Mouse (Mus musculus) stomach, embryonic 16.5 days (tissue): ENCODE results near the gene Serf1. TPM values are rescaled to one million over a fixed set of nuclear protein-coding genes. Genes with fewer than 3 reads are reported as not detected.
"Not testable (repeated sequence)": the region's sequence is repeated elsewhere in the genome, so short reads cannot be mapped to it uniquely, and the experiment has no call there.

Experiments used
- ATAC-seq: fragments of 200-750 bp; cut with Nextera tagmentation; 2 replicates; pipeline ENCODE4 v1.8.0; 2017; ENCODE audit warnings: moderate number of reproducible peaks, moderate TSS enrichment; ENCODE audit not compliant: insufficient read depth, low FRiP score
- H3K27ac ChIP-seq: fragments of 300-500 bp; sonication (generic); 2 replicates; pipeline ENCODE4 v1.5.1; 2014; ENCODE audit warnings: low read length
- H3K27me3 ChIP-seq: fragments of 300-500 bp; sonication (generic); 2 replicates; pipeline ENCODE4 v1.6.1; 2014; ENCODE audit warnings: low read length, control low read depth, mixed read lengths; ENCODE audit not compliant: control insufficient read depth, insufficient read depth
- H3K36me3 ChIP-seq: fragments of 300-500 bp; sonication (generic); 2 replicates; pipeline ENCODE4 v1.6.1; 2014; ENCODE audit warnings: low read length; ENCODE audit not compliant: control insufficient read depth, insufficient read depth
- H3K4me1 ChIP-seq: fragments of 300-500 bp; sonication (generic); 2 replicates; pipeline ENCODE4 v1.6.1; 2014; ENCODE audit warnings: low read length, control low read depth, mixed read lengths; ENCODE audit not compliant: control insufficient read depth, insufficient read depth
- H3K4me2 ChIP-seq: fragments of 300-500 bp; sonication (generic); 2 replicates; pipeline ENCODE4 v1.6.1; 2014; ENCODE audit warnings: low read depth, low read length, mixed read lengths
- H3K4me3 ChIP-seq: fragments of 300-500 bp; sonication (generic); replicated peaks from 2 replicates; pipeline ENCODE4 v1.5.1; 2014; ENCODE audit warnings: mild to moderate bottlenecking, low read length
- H3K9ac ChIP-seq: fragments of 300-500 bp; sonication (generic); 2 replicates; pipeline ENCODE4 v1.6.1; 2014; ENCODE audit warnings: low read length
- H3K9me3 ChIP-seq: fragments of 300-500 bp; sonication (generic); replicated peaks from 2 replicates; pipeline ENCODE4 v1.6.1; 2016; ENCODE audit warnings: low read length, control low read depth; ENCODE audit not compliant: control insufficient read depth
- WGBS: fragments of 180-500 bp; shearing (Covaris S2); extraction: QIAGEN DNeasy Blood & Tissue Kit; methylation state at CpG from one replicate; pipeline ENCODE4 v1.1.7; 2014; 5-methylcytosine and 5-hydroxymethylcytosine counted together
- polyA plus RNA-seq: library from polyadenylated mRNA; unstranded; fragments of >200 nt; fragmentation: Nextera tagmentation; extraction: Ambion mirVana; gene quantifications from 2 replicates; pipeline ENCODE4 v1.2.1, GENCODE M21; 2015

The Serf1 gene
- polyA plus RNA-seq, 1 experiment from 2014 or later: 132 TPM

DNA sequence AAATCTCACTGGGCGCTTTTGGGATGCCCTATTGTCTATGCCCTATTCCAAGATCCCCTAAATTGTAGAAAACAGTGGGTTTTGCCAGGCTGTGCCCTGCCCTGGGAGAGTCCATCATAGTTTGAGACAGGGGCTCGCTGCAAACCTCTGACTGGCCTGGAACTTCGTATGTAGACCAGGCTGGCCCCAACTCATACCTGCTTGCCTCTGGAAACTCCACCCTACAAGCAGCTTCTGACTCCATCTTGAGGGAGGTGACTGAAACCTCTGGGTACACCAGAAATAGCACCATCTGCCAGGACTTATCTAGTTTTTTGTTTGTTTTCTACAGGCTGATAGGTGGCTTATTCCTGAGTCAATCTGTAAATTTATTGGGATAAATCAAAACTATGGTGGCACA lies 16.2 kb downstream of the Serf1 start:
- Histone ChIP-seq H3K4me2 (peak overlapping the region; percentile 72), H3K4me3 (peak overlapping the region; percentile 74), H3K4me1 (peaks cover 11% of the 10 kb centered on the region), H3K27ac (no peak overlapping the region), H3K27me3 (no peaks in the 10 kb centered on the region), H3K9me3 (no peaks in the 10 kb centered on the region), H3K9ac (no peak overlapping the region), H3K36me3 (no peaks in the 10 kb centered on the region)
- WGBS: 86% methylated on average over 3 of the region's 3 CpGs
- ATAC-seq: no peak

DNA sequence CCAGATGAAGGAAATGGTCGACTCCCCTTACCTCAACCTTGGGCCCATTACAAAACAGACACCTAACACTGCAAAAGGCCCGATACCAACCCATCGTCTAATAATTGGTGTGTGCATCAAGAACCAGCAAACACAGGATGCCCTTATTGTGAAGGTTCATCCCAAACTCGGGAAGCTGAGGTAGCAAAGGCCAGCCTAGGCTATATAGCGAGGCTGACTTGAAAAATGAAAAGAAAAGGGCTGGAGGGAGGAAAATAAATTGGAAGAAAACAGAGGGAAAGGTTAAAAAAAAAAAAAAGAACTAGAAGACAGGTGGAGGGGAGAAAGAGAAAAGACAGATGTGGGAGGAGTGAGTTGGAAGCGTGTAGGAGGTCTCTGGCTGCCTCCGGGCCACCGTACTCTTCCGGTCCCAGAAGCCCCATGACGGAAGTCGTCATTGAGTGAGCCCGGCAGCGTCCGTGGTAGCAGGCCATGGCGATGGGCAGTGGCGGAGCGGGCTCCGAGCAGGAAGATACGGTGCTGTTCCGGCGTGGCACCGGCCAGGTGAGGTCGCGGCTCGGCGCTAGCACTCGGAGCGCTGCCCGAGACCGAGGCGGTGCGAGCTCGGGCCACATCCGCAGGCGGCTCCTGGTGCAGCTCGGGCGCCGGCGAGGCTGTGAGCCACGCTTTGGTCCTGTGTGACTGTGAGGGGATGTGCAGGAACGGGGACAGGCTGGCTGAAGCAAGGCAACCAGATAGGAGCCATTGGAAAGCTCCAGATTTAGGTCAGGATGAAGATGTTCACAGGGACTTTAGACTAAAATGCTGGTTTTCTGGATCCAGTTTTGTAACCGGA lies 16.8 kb downstream of the Serf1 start, which contains the start of gene Smn1:
Gene Smn1, plus strand, starts transcription at position 430 of the 835 bp plus-strand sequence.
- Histone ChIP-seq H3K27me3 (no peaks in the 10 kb centered on the region), H3K9ac (peak within 1 kb of the TSS; percentile 81), H3K36me3 (no peaks in the 10 kb centered on the region), H3K9me3 (no peaks in the 10 kb centered on the region), H3K4me3 (peak within 1 kb of the TSS; percentile 74), H3K4me1 (peaks cover 11% of the 10 kb centered on the region), H3K27ac (no peak within 1 kb of the TSS), H3K4me2 (peak within 1 kb of the TSS; percentile 94)
- WGBS: 4% methylated on average over 42 of the region's 42 CpGs
- ATAC-seq: peak; percentile 97

DNA sequence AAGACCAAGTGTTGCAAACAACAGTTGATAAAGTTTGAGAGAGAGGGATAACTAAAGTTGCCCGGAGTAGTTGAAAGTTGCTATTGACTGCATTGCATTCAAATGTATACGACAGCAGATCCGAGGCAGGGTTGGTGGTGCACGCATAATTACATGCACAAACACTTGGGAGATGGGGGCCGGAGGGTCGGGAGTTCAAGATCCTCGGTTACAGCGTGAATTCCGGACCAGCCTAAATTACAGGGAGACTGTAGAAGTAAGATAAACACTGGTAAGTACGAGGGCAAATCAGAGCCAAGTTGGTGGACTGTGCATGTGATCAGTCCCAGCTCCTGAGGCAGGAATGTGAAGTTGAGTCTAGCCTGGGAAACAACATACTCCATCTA lies 17.4 kb downstream of the Serf1 start:
- H3K9me3 ChIP-seq: no peaks in the 10 kb centered on the region
- no peaks in the 10 kb centered on the region for H3K27me3 ChIP-seq
- peak overlapping the region; percentile 94 for H3K4me2 ChIP-seq
- WGBS: 2% methylated on average over 10 of the region's 10 CpGs
- H3K9ac ChIP-seq: peak overlapping the region; percentile 81
- no peak overlapping the region for H3K27ac ChIP-seq
- peak overlapping the region; percentile 74 for H3K4me3 ChIP-seq
- ATAC-seq: no peak
- peaks cover 11% of the 10 kb centered on the region for H3K4me1 ChIP-seq
- no peaks in the 10 kb centered on the region for H3K36me3 ChIP-seq

DNA sequence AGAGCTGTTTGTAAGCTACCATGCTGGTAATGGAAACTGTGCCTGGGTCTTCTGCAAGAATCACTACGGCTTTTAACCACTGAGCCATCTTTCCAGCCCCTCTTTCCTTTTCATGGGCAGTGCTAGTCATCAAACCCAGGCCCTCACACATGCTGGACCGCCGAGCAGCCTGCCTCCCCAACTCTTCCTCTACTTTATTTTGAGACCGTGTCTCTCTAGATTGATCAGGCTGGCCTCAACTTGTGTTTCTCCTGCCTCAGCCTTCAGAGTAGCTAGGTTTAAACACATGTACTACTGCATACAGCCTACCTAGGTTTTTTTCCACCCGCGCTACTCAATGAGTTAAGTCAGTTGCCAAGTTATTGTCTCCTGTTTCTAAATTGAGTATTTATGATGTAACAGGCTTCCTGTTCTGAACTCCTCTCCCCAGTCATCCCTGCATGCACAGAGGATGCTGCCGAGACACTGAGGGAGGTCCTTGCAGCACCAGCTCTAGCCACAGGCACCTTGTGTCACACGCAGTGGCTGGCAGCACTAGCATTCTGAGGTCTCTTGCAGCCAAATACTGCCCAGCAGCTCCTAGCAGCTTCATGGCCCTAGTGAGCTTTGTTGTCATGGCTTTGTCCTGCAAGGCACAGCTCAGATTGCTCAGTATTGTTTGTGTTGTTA lies 34.0 kb downstream of the Serf1 start:
- no peak for ATAC-seq
- 77% methylated on average over 8 of the region's 8 CpGs for WGBS
- Histone ChIP-seq H3K27ac (no peak overlapping the region), H3K9me3 (no peaks in the 10 kb centered on the region), H3K4me3 (no peak overlapping the region), H3K27me3 (no peaks in the 10 kb centered on the region), H3K4me2 (no peak overlapping the region), H3K4me1 (no peaks in the 10 kb centered on the region), H3K36me3 (no peaks in the 10 kb centered on the region), H3K9ac (no peak overlapping the region)

DNA sequence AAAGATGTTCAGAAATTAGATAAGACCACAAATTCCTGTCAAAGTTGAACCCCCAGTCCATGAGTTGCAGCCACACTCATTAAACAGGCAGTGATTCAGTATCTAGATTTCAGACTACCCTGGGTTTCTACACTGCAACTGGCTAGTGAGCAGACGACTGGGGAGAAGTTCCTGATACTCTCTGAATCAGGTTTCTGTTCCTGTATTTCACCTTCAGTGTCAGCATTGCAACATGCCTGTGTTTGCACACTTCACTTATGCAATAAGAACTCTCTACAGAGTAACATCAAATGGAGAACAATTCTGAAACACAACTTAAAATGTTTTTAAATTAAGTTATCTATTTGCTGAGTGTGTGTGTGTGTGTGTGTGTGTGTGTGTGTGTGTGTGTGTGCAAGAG lies 44.8 kb downstream of the Serf1 start:
- no peaks in the 10 kb centered on the region for H3K27me3 ChIP-seq
- no peaks in the 10 kb centered on the region for H3K9me3 ChIP-seq
- no peak overlapping the region for H3K9ac ChIP-seq
- no peak overlapping the region for H3K4me3 ChIP-seq
- no peaks in the 10 kb centered on the region for H3K4me1 ChIP-seq
- no peak overlapping the region for H3K27ac ChIP-seq
- H3K36me3 ChIP-seq: no peaks in the 10 kb centered on the region
- WGBS: 58% methylated on average over 1 of the region's 1 CpGs
- ATAC-seq: no peak
- H3K4me2 ChIP-seq: no peak overlapping the region

DNA sequence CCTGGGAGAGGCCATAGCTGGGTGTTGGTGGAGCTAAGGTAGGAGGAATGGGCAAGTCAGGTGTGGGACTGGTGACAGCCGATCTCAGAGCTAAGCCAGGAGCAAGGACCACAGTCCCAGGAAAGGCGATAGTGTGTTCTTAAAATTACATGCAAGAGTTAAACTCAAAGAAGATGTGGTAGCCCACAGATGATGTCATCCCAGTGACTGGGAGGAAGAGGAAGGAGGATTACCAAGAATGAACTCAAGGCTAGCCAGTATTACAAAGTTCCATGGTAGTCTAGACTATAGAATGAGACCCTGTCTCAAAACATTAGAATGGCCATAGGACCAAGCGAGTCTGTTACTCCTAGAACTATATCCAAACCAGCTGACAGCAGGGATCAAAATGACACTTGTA lies 48.8 kb downstream of the Serf1 start:
- no peak overlapping the region for H3K4me2 ChIP-seq
- WGBS: 88% methylated on average over 3 of the region's 3 CpGs
- H3K27me3 ChIP-seq: no peaks in the 10 kb centered on the region
- H3K27ac ChIP-seq: no peak overlapping the region
- no peak overlapping the region for H3K9ac ChIP-seq
- no peaks in the 10 kb centered on the region for H3K9me3 ChIP-seq
- no peaks in the 10 kb centered on the region for H3K4me1 ChIP-seq
- ATAC-seq: no peak
- H3K36me3 ChIP-seq: no peaks in the 10 kb centered on the region
- H3K4me3 ChIP-seq: no peak overlapping the region

DNA sequence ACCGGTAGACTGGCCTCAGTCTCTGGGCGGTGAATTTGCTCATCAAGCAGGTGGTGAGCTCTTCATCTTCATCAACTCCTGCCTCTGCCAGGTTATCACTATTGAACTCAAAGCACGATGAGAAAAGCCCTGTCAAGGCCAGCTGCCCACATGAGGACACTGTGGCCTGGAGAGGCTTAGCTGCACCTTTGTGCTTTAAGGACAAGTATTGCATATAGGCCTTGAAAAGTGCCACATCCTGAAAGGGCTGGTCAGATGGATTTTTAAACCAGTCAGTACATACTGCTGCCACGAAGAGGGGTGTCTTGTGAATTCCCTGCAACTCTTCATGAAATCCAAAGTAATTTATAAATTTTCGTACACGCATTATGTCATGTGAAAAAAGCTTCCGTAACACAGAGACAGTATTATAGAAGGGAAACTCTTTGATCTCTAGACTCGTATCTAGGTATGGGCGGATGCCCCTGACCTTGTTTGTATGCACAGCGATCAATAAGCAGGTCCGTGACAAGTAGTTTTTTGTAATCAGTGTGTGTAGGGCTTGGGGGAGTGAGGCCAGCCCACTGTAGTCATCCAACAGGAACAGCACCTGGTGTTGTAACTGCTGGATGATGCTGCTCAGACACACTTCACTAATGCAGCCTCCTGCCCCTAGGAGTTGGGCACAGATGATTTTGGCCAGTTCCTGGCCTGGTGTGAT lies 53.5 kb downstream of the Serf1 start:
- H3K9me3 ChIP-seq, H3K4me1 ChIP-seq, H3K36me3 ChIP-seq, H3K9ac ChIP-seq, H3K27ac ChIP-seq, H3K4me2 ChIP-seq, ATAC-seq, H3K27me3 ChIP-seq, H3K4me3 ChIP-seq: not testable (repeated sequence)
- WGBS: 75% methylated on average over 11 of the region's 11 CpGs

DNA sequence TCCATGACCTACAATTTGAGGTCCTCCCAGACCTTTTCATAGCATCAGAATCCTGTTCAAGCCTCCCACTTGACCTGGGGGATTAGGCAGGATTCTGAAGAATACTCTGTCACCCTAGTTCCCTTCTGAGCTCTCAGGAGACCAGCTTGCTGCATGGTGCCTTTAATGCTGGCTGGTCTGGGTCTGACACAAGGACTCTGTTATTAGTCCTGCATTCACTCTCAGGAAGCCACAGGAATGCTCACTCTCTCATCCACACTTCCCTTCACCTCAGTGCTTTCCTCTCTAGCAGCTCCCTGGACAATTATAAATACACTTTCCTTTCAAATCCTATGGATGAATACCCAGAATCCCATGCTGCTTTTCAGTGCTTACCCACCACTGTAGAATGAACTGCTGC lies 54.7 kb downstream of the Serf1 start:
- H3K9ac ChIP-seq, ATAC-seq, H3K4me2 ChIP-seq, H3K4me3 ChIP-seq, H3K27me3 ChIP-seq, H3K36me3 ChIP-seq, H3K4me1 ChIP-seq, H3K9me3 ChIP-seq, H3K27ac ChIP-seq: not testable (repeated sequence)
